In genomic region chr7:112512257-112512656, GRCm38 (mm10) we compare ENCODE assay signal across 27 mouse cellular contexts.
A peak's percentile ranks its signal among the peaks of the same experiment; 100 is the strongest.
DNase-seq lines count a peak whose midpoint lies in the region; ATAC-seq and TF ChIP-seq lines count a peak whose summit lies in the region.
"Had no signal": no experiment of that assay in that cellular context is flagged by ENCODE, and none has a peak within 500 bp of the region (broad histone marks: within the 10 kb centered on the region; RNA-seq: fewer than 3 reads in every experiment).

No protein-coding gene starts in this region.

- no peak for TF ChIP-seq CTCF in hindbrain, postnatal 0 days (IDR thresholded peaks at IDR 0.05; ENCODE audit: low read depth)
- TF ChIP-seq CTCF in layer of hippocampus, adult 2 months (conservative IDR thresholded peaks at IDR 0.05): no peak

- H3K9me3 ChIP-seq in heart, embryonic 12.5 days (replicated peaks): no peaks in the 10 kb centered on the region
- H3K9me3 ChIP-seq in hindbrain, embryonic 10.5 days: no peaks in the 10 kb centered on the region
- no peaks in the 10 kb centered on the region for H3K9me3 ChIP-seq in hindbrain, postnatal 0 days (ENCODE audit: low read length)
- no peaks in the 10 kb centered on the region for H3K9me3 ChIP-seq in embryonic facial prominence, embryonic 15.5 days (replicated peaks)
- H3K9me3 ChIP-seq: forebrain, embryonic 13.5 days; hindbrain, embryonic 12.5 days; kidney, embryonic 15.5 days; liver, embryonic 15.5 days; neural tube, embryonic 15.5 days had no signal

- peak overlapping the region; percentile 66 for H3K27ac ChIP-seq in heart, embryonic 12.5 days (ENCODE audit: poor library complexity, severe bottlenecking)
- 0 out of 2 replicates have a peak overlapping the region, but pooled peaks have one; percentile 9 for H3K27ac ChIP-seq in hindbrain, embryonic 10.5 days
- no peak overlapping the region for H3K27ac ChIP-seq in hindbrain, postnatal 0 days
- H3K27ac ChIP-seq in embryonic facial prominence, embryonic 15.5 days (replicated peaks): peak overlapping the region; percentile 72
- no peak overlapping the region for H3K27ac ChIP-seq in layer of hippocampus, adult 2 months
- H3K27ac ChIP-seq: forebrain, embryonic 13.5 days; hindbrain, embryonic 12.5 days; left cerebral cortex, adult 2 months; liver, embryonic 15.5 days; macrophage; neural tube, embryonic 15.5 days had no signal

- H3K9ac ChIP-seq in heart, embryonic 12.5 days: no peak overlapping the region
- H3K9ac ChIP-seq in hindbrain, postnatal 0 days (replicated peaks; ENCODE audit: low read length): no peak overlapping the region
- H3K9ac ChIP-seq in embryonic facial prominence, embryonic 15.5 days: no peak overlapping the region
- H3K9ac ChIP-seq: forebrain, embryonic 13.5 days; hindbrain, embryonic 12.5 days; kidney, embryonic 15.5 days; liver, embryonic 15.5 days; neural tube, embryonic 15.5 days had no signal

- H3K4me3 ChIP-seq in heart, embryonic 12.5 days: no peak overlapping the region
- no peak overlapping the region for H3K4me3 ChIP-seq in hindbrain, embryonic 10.5 days
- H3K4me3 ChIP-seq in hindbrain, postnatal 0 days (ENCODE audit: low read length): no peak overlapping the region
- no peak overlapping the region for H3K4me3 ChIP-seq in embryonic facial prominence, embryonic 15.5 days (replicated peaks)
- no peak overlapping the region for H3K4me3 ChIP-seq in layer of hippocampus, adult 2 months
- H3K4me3 ChIP-seq: forebrain, embryonic 13.5 days; hindbrain, embryonic 12.5 days; kidney, embryonic 15.5 days; left cerebral cortex, adult 2 months; liver, embryonic 15.5 days; neural tube, embryonic 15.5 days had no signal

- ATAC-seq in heart, embryonic 12.5 days (ENCODE audit: insufficient number of reproducible peaks, low FRiP score): no peak
- no peak for ATAC-seq in hindbrain, postnatal 0 days
- ATAC-seq in embryonic facial prominence, embryonic 15.5 days (ENCODE audit: insufficient number of reproducible peaks, low FRiP score, low TSS enrichment, low read depth): no peak
- ATAC-seq: activated CD4-positive, CD25-positive, alpha-beta regulatory T cell, adult 4 months; forebrain, embryonic 13.5 days; Patski had no signal

- 25% methylated on average over 3 of the region's 3 CpGs for WGBS in heart, embryonic 12.5 days
- 30% methylated on average over 3 of the region's 3 CpGs for WGBS in hindbrain, embryonic 10.5 days
- WGBS in hindbrain, postnatal 0 days: 26% methylated on average over 3 of the region's 3 CpGs
- 11% methylated on average over 3 of the region's 3 CpGs for WGBS in embryonic facial prominence, embryonic 15.5 days

- no peaks in the 10 kb centered on the region for H3K36me3 ChIP-seq in heart, embryonic 12.5 days
- H3K36me3 ChIP-seq in hindbrain, embryonic 10.5 days: no peaks in the 10 kb centered on the region
- H3K36me3 ChIP-seq in hindbrain, postnatal 0 days (ENCODE audit: insufficient read depth, low read length): no peaks in the 10 kb centered on the region
- H3K36me3 ChIP-seq in embryonic facial prominence, embryonic 15.5 days: no peaks in the 10 kb centered on the region
- H3K36me3 ChIP-seq: hindbrain, embryonic 12.5 days; kidney, embryonic 15.5 days; liver, embryonic 15.5 days; neural tube, embryonic 15.5 days had no signal

- H3K27me3 ChIP-seq in heart, embryonic 12.5 days (replicated peaks): no peaks in the 10 kb centered on the region
- H3K27me3 ChIP-seq in hindbrain, embryonic 10.5 days (ENCODE audit: insufficient read depth, poor library complexity, severe bottlenecking): no peaks in the 10 kb centered on the region
- H3K27me3 ChIP-seq in hindbrain, postnatal 0 days (ENCODE audit: insufficient read depth, low read length): no peaks in the 10 kb centered on the region
- H3K27me3 ChIP-seq in embryonic facial prominence, embryonic 15.5 days: no peaks in the 10 kb centered on the region
- H3K27me3 ChIP-seq: forebrain, embryonic 13.5 days; hindbrain, embryonic 12.5 days; kidney, embryonic 15.5 days; liver, embryonic 15.5 days; neural tube, embryonic 15.5 days; Patski had no signal

- intact Hi-C loops in heart, postnatal 25 days (cut with DNase I): no loop called here

- 0 out of 2 replicates have a peak overlapping the region, but pooled peaks have one; percentile 10 for H3K4me2 ChIP-seq in heart, embryonic 12.5 days
- H3K4me2 ChIP-seq in hindbrain, postnatal 0 days (ENCODE audit: low read depth, low read length): no peak overlapping the region
- no peak overlapping the region for H3K4me2 ChIP-seq in embryonic facial prominence, embryonic 15.5 days (replicated peaks)
- H3K4me2 ChIP-seq: forebrain, embryonic 13.5 days; hindbrain, embryonic 12.5 days; kidney, embryonic 15.5 days; liver, embryonic 15.5 days; neural tube, embryonic 15.5 days had no signal

- peaks cover 61% of the 10 kb centered on the region for H3K4me1 ChIP-seq in heart, embryonic 12.5 days (replicated peaks)
- H3K4me1 ChIP-seq in hindbrain, embryonic 10.5 days (replicated peaks): peaks cover 54% of the 10 kb centered on the region
- peaks cover 3% of the 10 kb centered on the region; the same call in 1 of the 2 replicates for H3K4me1 ChIP-seq in hindbrain, postnatal 0 days (ENCODE audit: insufficient read depth, low read length)
- H3K4me1 ChIP-seq in embryonic facial prominence, embryonic 15.5 days: peaks cover 53% of the 10 kb centered on the region

- no peak for DNase-seq in heart, postnatal 25 days (ENCODE audit: low spot score)
- DNase-seq in hindbrain, embryonic 10.5 days (ENCODE audit: low spot score): no peak
- DNase-seq in hindbrain, postnatal 0 days (ENCODE audit: low spot score): no peak
- DNase-seq in ZHBTc4 (ENCODE audit: low read depth, low spot score): peak; percentile 35
- DNase-seq in layer of hippocampus, adult 9-10 months (ENCODE audit: low spot score): no peak
- DNase-seq in layer of hippocampus, adult 2 months (ENCODE audit: low spot score in 2 of 2): no peak
- DNase-seq: adrenal gland, postnatal 14 days; cerebellum, adult 2 months; cerebellum, postnatal 25 days; kidney, adult 11 months; kidney, postnatal 36 days; layer of hippocampus, adult 9-11 months; liver; right cerebral cortex, adult 18-20 months; thymus, adult 2 months; thymus, postnatal 4 days had no signal

Comparison
In these comparisons a context has a peak if more than half of its experiments do, and no peak if none do; other contexts are left out.
1. H3K27ac ChIP-seq: peak in heart, embryonic 12.5 days (single experiment), hindbrain, embryonic 10.5 days (single experiment) and embryonic facial prominence, embryonic 15.5 days (single experiment); none in hindbrain, postnatal 0 days (single experiment) and layer of hippocampus, adult 2 months (single experiment).